Mouse (Mus musculus): ENCODE results near the gene Srrm4. TPM values are rescaled to one million over a fixed set of nuclear protein-coding genes. Genes with fewer than 3 reads are reported as not detected.

The Srrm4 gene
- polyA plus RNA-seq, 1 experiment from 2014 or later: 0.03 TPM

- no peaks in the 10 kb centered on the region for H3K27me3 ChIP-seq
- H3K36me3 ChIP-seq: no peaks in the 10 kb centered on the region
- 55% methylated on average over 5 of the region's 5 CpGs for WGBS (ENCODE audit: insufficient replicate concordance)
- no peak overlapping the region for H3K9ac ChIP-seq
- H3K4me1 ChIP-seq (replicated peaks): no peaks in the 10 kb centered on the region
- H3K4me3 ChIP-seq (replicated peaks): no peak overlapping the region
- no peak overlapping the region for H3K4me2 ChIP-seq
- no peaks in the 10 kb centered on the region for H3K9me3 ChIP-seq (replicated peaks)
- no peak for ATAC-seq (ENCODE audit: low read depth)
- no peak overlapping the region for H3K27ac ChIP-seq
- no peak for DNase-seq
Observed at GRCm38 (mm10) chr5:116396104-116396503, 195.5 kb downstream of the Srrm4 start.

GRCm38 (mm10) chr5:116392603-116393002 lies 199.0 kb downstream of the Srrm4 start:
- DNase-seq: no peak

GRCm38 (mm10) chr5:116389856-116390542 lies 201.6 kb downstream of the Srrm4 start:
- no peaks in the 10 kb centered on the region for H3K36me3 ChIP-seq
- ATAC-seq (ENCODE audit: low read depth) (no peak), DNase-seq (no peak)
- no peak overlapping the region for H3K27ac ChIP-seq
- no peaks in the 10 kb centered on the region for H3K9me3 ChIP-seq (replicated peaks)
- H3K4me1 ChIP-seq (replicated peaks): no peaks in the 10 kb centered on the region
- 67% methylated on average over 15 of the region's 15 CpGs for WGBS (ENCODE audit: insufficient replicate concordance)
- no peak overlapping the region for H3K4me3 ChIP-seq (replicated peaks)
- H3K27me3 ChIP-seq: no peaks in the 10 kb centered on the region
- H3K4me2 ChIP-seq: no peak overlapping the region
- no peak overlapping the region for H3K9ac ChIP-seq

More at GRCm38 (mm10) chr5:116392603-116393002, 199.0 kb downstream of the Srrm4 start:
- Histone ChIP-seq H3K27ac (no peak overlapping the region), H3K4me2 (no peak overlapping the region), H3K4me1 (replicated peaks) (no peaks in the 10 kb centered on the region), H3K9me3 (replicated peaks) (no peaks in the 10 kb centered on the region), H3K4me3 (replicated peaks) (no peak overlapping the region), H3K27me3 (no peaks in the 10 kb centered on the region), H3K36me3 (no peaks in the 10 kb centered on the region), H3K9ac (no peak overlapping the region)
- no peak for ATAC-seq (ENCODE audit: low read depth)
- 65% methylated on average over 9 of the region's 9 CpGs for WGBS (ENCODE audit: insufficient replicate concordance)

GRCm38 (mm10) chr5:116389321-116389720 lies 202.3 kb downstream of the Srrm4 start:
- DNase-seq (no peak), ATAC-seq (ENCODE audit: low read depth) (no peak)

More at GRCm38 (mm10) chr5:116389321-116389720, 202.3 kb downstream of the Srrm4 start:
- H3K27ac ChIP-seq: no peak overlapping the region
- no peak overlapping the region for H3K4me2 ChIP-seq
- no peak overlapping the region for H3K9ac ChIP-seq
- no peaks in the 10 kb centered on the region for H3K27me3 ChIP-seq
- 69% methylated on average over 4 of the region's 4 CpGs for WGBS (ENCODE audit: insufficient replicate concordance)
- H3K9me3 ChIP-seq (replicated peaks): no peaks in the 10 kb centered on the region
- H3K4me1 ChIP-seq (replicated peaks): no peaks in the 10 kb centered on the region
- H3K36me3 ChIP-seq: no peaks in the 10 kb centered on the region
- H3K4me3 ChIP-seq (replicated peaks): no peak overlapping the region

Other genes with a start within 250 kb of the Srrm4 start
- 1.1 and 1.6 TPM in 2 replicates for gene Hspb8, start 169.0 kb downstream of the Srrm4 start, polyA plus RNA-seq (2015; fragmentation: Nextera tagmentation; extraction: Ambion mirVana)

Measured in liver, embryonic 13.5 days (tissue).